Mouse (Mus musculus) CH12.LX (cell line): Measurements from ENCODE around the gene Myo5a.

Experiments
- EP300 ChIP-seq: IDR thresholded peaks from 2 replicates; pipeline ENCODE4 v1.6.1; 2011; ENCODE audit warnings: low read length, improper control_type of control experiment
- MEF2A ChIP-seq: IDR thresholded peaks from 2 replicates; pipeline ENCODE4 v1.6.1; 2014; ENCODE audit warnings: low read depth, mild to moderate bottlenecking, inconsistent platforms, low read length, improper control_type of control experiment, borderline replicate concordance
- RCOR1 ChIP-seq: conservative IDR thresholded peaks from 2 replicates; pipeline ENCODE4 v1.6.1; 2012; ENCODE audit warnings: low read depth, mild to moderate bottlenecking, inconsistent platforms, low read length, improper control_type of control experiment
- TBP ChIP-seq: conservative IDR thresholded peaks from 2 replicates; pipeline ENCODE4 v1.6.1; 2011; ENCODE audit warnings: low read depth, low read length, improper control_type of control experiment
- ZC3H11A ChIP-seq: IDR thresholded peaks from 2 replicates; pipeline ENCODE4 v1.6.1; 2012; ENCODE audit warnings: low read depth, mild to moderate bottlenecking, inconsistent platforms, low read length, improper control_type of control experiment

DNA sequence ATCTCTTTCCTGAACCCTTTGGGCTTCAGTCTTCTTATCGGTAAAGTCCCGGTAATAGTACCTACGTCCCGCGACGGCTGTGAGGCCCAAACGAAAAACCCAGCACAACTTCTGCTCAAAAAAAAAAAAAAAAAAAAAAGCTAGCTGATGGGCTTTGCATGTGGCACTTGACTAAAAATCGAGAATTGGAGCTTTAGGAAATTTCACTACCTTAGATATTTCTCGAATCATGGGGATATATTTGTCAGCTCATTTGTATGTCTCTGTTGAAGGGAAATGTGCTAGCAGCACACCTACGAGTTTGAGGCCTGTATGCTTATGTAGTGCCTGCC is 32.5 kb upstream of the Myo5a start:
- no peak for TF ChIP-seq MEF2A
- TF ChIP-seq EP300 = no peak
- TF ChIP-seq TBP = no peak
- no peak for TF ChIP-seq ZC3H11A
- TF ChIP-seq RCOR1 = no peak
